ENCODE assay signal across 18 mouse cellular contexts in the genomic region with DNA sequence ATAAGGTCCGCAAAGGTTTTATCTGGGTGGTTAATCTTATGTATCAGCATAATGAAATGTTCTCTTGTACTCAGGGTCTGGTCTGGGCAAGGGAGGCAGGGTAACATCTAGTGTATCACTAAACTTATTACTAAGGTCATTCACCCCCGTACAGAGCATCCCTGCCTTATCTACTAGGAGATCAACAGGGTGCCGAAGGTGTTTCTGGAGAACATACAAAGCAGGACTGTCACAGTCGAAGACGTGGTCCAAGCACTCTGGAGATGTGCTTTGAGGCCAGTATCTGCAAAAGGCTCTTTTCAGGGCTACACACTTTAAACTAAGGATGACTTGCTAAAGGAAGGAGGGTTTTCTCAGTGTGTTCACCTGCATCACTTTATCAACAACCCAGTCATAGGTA. TPM values are rescaled to one million over a fixed set of nuclear protein-coding genes. Genes with fewer than 3 reads are reported as not detected.
A peak's percentile ranks its signal among the peaks of the same experiment; 100 is the strongest.
DNase-seq lines count a peak whose midpoint lies in the region; ATAC-seq and TF ChIP-seq lines count a peak whose summit lies in the region.
"Had no signal": no experiment of that assay in that cellular context is flagged by ENCODE, and none has a peak within 500 bp of the region (broad histone marks: within the 10 kb centered on the region; RNA-seq: fewer than 3 reads in every experiment).

No protein-coding gene starts in this region.

- no peak for TF ChIP-seq CTCF in forebrain, postnatal 0 days (IDR thresholded peaks at IDR 0.05; ENCODE audit: low read depth)

- H3K4me1 ChIP-seq in forebrain, embryonic 10.5 days, result peaks cover 36% of the 10 kb centered on the region
- H3K4me1 ChIP-seq in forebrain, postnatal 0 days (ENCODE audit: insufficient read depth), result 0 out of 2 replicates have a peak, but pooled peaks cover 8% of the 10 kb centered on the region
- 0 out of 2 replicates have a peak, but pooled peaks cover 8% of the 10 kb centered on the region for H3K4me1 ChIP-seq in liver, embryonic 11.5 days (replicated peaks; ENCODE audit: control insufficient read depth, insufficient read depth, low read length)
- H3K4me1 ChIP-seq in embryonic facial prominence, embryonic 12.5 days, result peaks cover 10% of the 10 kb centered on the region; the same call in 1 of the 2 replicates
- H3K4me1 ChIP-seq in liver, embryonic 15.5 days (replicated peaks), result peaks cover 33% of the 10 kb centered on the region

- H3K27me3 ChIP-seq in forebrain, embryonic 10.5 days (ENCODE audit: poor library complexity, severe bottlenecking), result no peaks in the 10 kb centered on the region
- no peaks in the 10 kb centered on the region for H3K27me3 ChIP-seq in forebrain, postnatal 0 days (ENCODE audit: insufficient read depth, low read length)
- no peaks in the 10 kb centered on the region for H3K27me3 ChIP-seq in liver, embryonic 11.5 days (replicated peaks; ENCODE audit: control insufficient read depth, insufficient read depth, low read length)
- H3K27me3 ChIP-seq in embryonic facial prominence, embryonic 12.5 days, result no peaks in the 10 kb centered on the region
- H3K27me3 ChIP-seq in liver, embryonic 15.5 days, result no peaks in the 10 kb centered on the region
- H3K27me3 ChIP-seq: neural tube, embryonic 13.5 days had no signal

- no peaks in the 10 kb centered on the region for H3K9me3 ChIP-seq in forebrain, embryonic 10.5 days
- H3K9me3 ChIP-seq in forebrain, postnatal 0 days (ENCODE audit: low read length), result no peaks in the 10 kb centered on the region
- no peaks in the 10 kb centered on the region for H3K9me3 ChIP-seq in liver, embryonic 11.5 days (ENCODE audit: control insufficient read depth, low read length)
- no peaks in the 10 kb centered on the region for H3K9me3 ChIP-seq in embryonic facial prominence, embryonic 12.5 days
- H3K9me3 ChIP-seq in liver, embryonic 15.5 days (replicated peaks), result no peaks in the 10 kb centered on the region
- H3K9me3 ChIP-seq: neural tube, embryonic 13.5 days had no signal

- H3K4me3 ChIP-seq in forebrain, embryonic 10.5 days, result peak overlapping the region; percentile 31; the same call in 1 of the 2 replicates
- no peak overlapping the region for H3K4me3 ChIP-seq in forebrain, postnatal 0 days (ENCODE audit: low read depth, low read length)
- no peak overlapping the region for H3K4me3 ChIP-seq in liver, embryonic 11.5 days (ENCODE audit: low read depth, low read length)
- H3K4me3 ChIP-seq in embryonic facial prominence, embryonic 12.5 days, result no peak overlapping the region
- H3K4me3 ChIP-seq in liver, embryonic 15.5 days (replicated peaks), result peak overlapping the region; percentile 38; the same call in 1 of the 2 replicates
- H3K4me3 ChIP-seq: neural tube, embryonic 13.5 days had no signal

- peak overlapping the region; percentile 76 for H3K27ac ChIP-seq in forebrain, embryonic 10.5 days
- H3K27ac ChIP-seq in forebrain, postnatal 0 days (ENCODE audit: low read depth, low read length), result no peak overlapping the region
- H3K27ac ChIP-seq in liver, embryonic 11.5 days (ENCODE audit: low read depth, low read length), result no peak overlapping the region
- H3K27ac ChIP-seq in embryonic facial prominence, embryonic 12.5 days, result 0 out of 2 replicates have a peak overlapping the region, but pooled peaks have one; percentile 19
- H3K27ac ChIP-seq in liver, embryonic 15.5 days (replicated peaks), result peak overlapping the region; percentile 87
- H3K27ac ChIP-seq: neural tube, embryonic 13.5 days had no signal

- no peak for ATAC-seq in forebrain, postnatal 0 days
- no peak for ATAC-seq in liver, embryonic 11.5 days (replicated peaks; ENCODE audit: low FRiP score)
- no peak for ATAC-seq in embryonic facial prominence, embryonic 12.5 days (ENCODE audit: insufficient number of reproducible peaks, insufficient read depth, low FRiP score, low TSS enrichment)
- no peak for ATAC-seq in liver, embryonic 15.5 days (ENCODE audit: insufficient read depth)
- ATAC-seq in megakaryocyte-erythroid progenitor cell, adult 5-6 weeks (replicated peaks; ENCODE audit: low FRiP score, low TSS enrichment, poor library complexity, severe bottlenecking), result no peak

- WGBS in forebrain, embryonic 10.5 days, result 78% methylated on average over 5 of the region's 5 CpGs
- 78% methylated on average over 5 of the region's 5 CpGs for WGBS in forebrain, postnatal 0 days
- 69% methylated on average over 5 of the region's 5 CpGs for WGBS in liver, embryonic 11.5 days
- WGBS in embryonic facial prominence, embryonic 12.5 days, result 70% methylated on average over 5 of the region's 5 CpGs
- 70% methylated on average over 5 of the region's 5 CpGs for WGBS in liver, embryonic 15.5 days (ENCODE audit: insufficient replicate concordance)

- no peak overlapping the region for H3K9ac ChIP-seq in forebrain, postnatal 0 days
- H3K9ac ChIP-seq in liver, embryonic 11.5 days (ENCODE audit: low read depth, low read length), result peak overlapping the region; percentile 43; the same call in 1 of the 2 replicates
- no peak overlapping the region for H3K9ac ChIP-seq in embryonic facial prominence, embryonic 12.5 days
- H3K9ac ChIP-seq in liver, embryonic 15.5 days, result 0 out of 2 replicates have a peak overlapping the region, but pooled peaks have one; percentile 3
- H3K9ac ChIP-seq: neural tube, embryonic 13.5 days had no signal

- intact Hi-C loops in gastrocnemius, postnatal 36 days (cut with DNase I), result no loop called here

- no peak overlapping the region for H3K4me2 ChIP-seq in forebrain, postnatal 0 days (ENCODE audit: low read depth)
- H3K4me2 ChIP-seq in liver, embryonic 11.5 days, result no peak overlapping the region
- no peak overlapping the region for H3K4me2 ChIP-seq in embryonic facial prominence, embryonic 12.5 days (replicated peaks)
- H3K4me2 ChIP-seq in liver, embryonic 15.5 days, result peak overlapping the region; percentile 60
- H3K4me2 ChIP-seq: neural tube, embryonic 13.5 days had no signal

- H3K36me3 ChIP-seq in forebrain, embryonic 10.5 days (replicated peaks), result no peaks in the 10 kb centered on the region
- H3K36me3 ChIP-seq in forebrain, postnatal 0 days (ENCODE audit: insufficient read depth), result no peaks in the 10 kb centered on the region
- H3K36me3 ChIP-seq in liver, embryonic 11.5 days (ENCODE audit: control insufficient read depth, insufficient read depth, low read length), result no peaks in the 10 kb centered on the region
- H3K36me3 ChIP-seq in embryonic facial prominence, embryonic 12.5 days, result no peaks in the 10 kb centered on the region
- H3K36me3 ChIP-seq in liver, embryonic 15.5 days (replicated peaks), result no peaks in the 10 kb centered on the region
- H3K36me3 ChIP-seq: neural tube, embryonic 13.5 days had no signal

- no peak for DNase-seq in forebrain, embryonic 10.5 days (ENCODE audit: extremely low spot score, low spot score)
- DNase-seq in forebrain, postnatal 0 days, result no peak
- no peak for DNase-seq in liver, embryonic 11.5 days (ENCODE audit: low spot score)
- no peak for DNase-seq in liver
- no peak for DNase-seq in gastrocnemius, postnatal 36 days
- DNase-seq: adrenal gland, postnatal 10 days; cerebellum, adult 11 months; cerebellum, postnatal 36 days; kidney, adult 9 months; layer of hippocampus, postnatal 36 days; lung, adult 2 months; right cerebral cortex, postnatal 14 days; thymus, postnatal 25 days had no signal

RNA-seq across cellular contexts. Expression of a gene that starts 2.8 kb away (rescaled TPM):
- 1.00 and 1.7 TPM in 2 replicates for polyA plus RNA-seq in forebrain, embryonic 10.5 days (2016; fragmentation: Nextera tagmentation; extraction: Ambion mirVana)
- total RNA-seq in forebrain, postnatal 0 days (2014; rRNA removed), result 116 and 119 TPM in 2 replicates
- 0.17 and 0.47 TPM in 2 replicates for polyA plus RNA-seq in forebrain, postnatal 0 days (2015; fragmentation: Nextera tagmentation; extraction: Ambion mirVana)
- polyA plus RNA-seq in liver, embryonic 11.5 days (2014; fragmentation: Nextera tagmentation; extraction: Ambion mirVana), result 0.42 and 0.62 TPM in 2 replicates
- polyA plus RNA-seq in embryonic facial prominence, embryonic 12.5 days (2016; fragmentation: Nextera tagmentation; extraction: Ambion mirVana), result 1.3 and 2.3 TPM in 2 replicates
- polyA plus RNA-seq in liver, embryonic 15.5 days (2015; fragmentation: Nextera tagmentation; extraction: Ambion mirVana), result 0.99 and 1.4 TPM in 2 replicates
- total RNA-seq in gastrocnemius, postnatal 36 days (2021), result 1 to 10 TPM; 5.5 to 6.4 TPM
- total RNA-seq in megakaryocyte-erythroid progenitor cell, adult 5-6 weeks (2014; fragmentation: Nextera tagmentation), result 31.6 and 53.6 TPM in 2 replicates
- total RNA-seq in megakaryocyte-erythroid progenitor cell, adult 5-6 weeks (2017), result 69.9 and 132 TPM in 2 replicates
- polyA plus RNA-seq: neural tube, embryonic 13.5 days had no signal

RNA-seq across cellular contexts. Expression of a gene that starts 3.5 kb away (rescaled TPM):
- polyA plus RNA-seq in forebrain, embryonic 10.5 days (2016; fragmentation: Nextera tagmentation; extraction: Ambion mirVana), result 0.74 and 0.79 TPM in 2 replicates
- total RNA-seq in forebrain, postnatal 0 days (2014; rRNA removed), result 12.5 and 17.0 TPM in 2 replicates
- 0.17 TPM in 1 of 2 replicates, not detected in the other for polyA plus RNA-seq in forebrain, postnatal 0 days (2015; fragmentation: Nextera tagmentation; extraction: Ambion mirVana)
- polyA plus RNA-seq in liver, embryonic 11.5 days (2014; fragmentation: Nextera tagmentation; extraction: Ambion mirVana), result 1.6 and 1.7 TPM in 2 replicates
- 1.3 and 1.5 TPM in 2 replicates for polyA plus RNA-seq in embryonic facial prominence, embryonic 12.5 days (2016; fragmentation: Nextera tagmentation; extraction: Ambion mirVana)
- polyA plus RNA-seq in liver, embryonic 15.5 days (2015; fragmentation: Nextera tagmentation; extraction: Ambion mirVana), result 1.5 and 1.6 TPM in 2 replicates
- 1 to 10 TPM; 1.7 to 2.1 TPM for total RNA-seq in gastrocnemius, postnatal 36 days (2021)
- total RNA-seq in megakaryocyte-erythroid progenitor cell, adult 5-6 weeks (2014; fragmentation: Nextera tagmentation), result 31.9 and 110 TPM in 2 replicates
- total RNA-seq in megakaryocyte-erythroid progenitor cell, adult 5-6 weeks (2017), result 85.7 and 165 TPM in 2 replicates

RNA-seq across cellular contexts. Expression of a gene that starts 4.8 kb away (rescaled TPM):
- polyA plus RNA-seq in forebrain, embryonic 10.5 days (2016; fragmentation: Nextera tagmentation; extraction: Ambion mirVana), result 0.53 and 0.60 TPM in 2 replicates
- 586 and 753 TPM in 2 replicates for total RNA-seq in forebrain, postnatal 0 days (2014; rRNA removed)
- 0.70 TPM in 1 of 2 replicates, not detected in the other for polyA plus RNA-seq in forebrain, postnatal 0 days (2015; fragmentation: Nextera tagmentation; extraction: Ambion mirVana)
- 0.66 and 1.4 TPM in 2 replicates for polyA plus RNA-seq in liver, embryonic 11.5 days (2014; fragmentation: Nextera tagmentation; extraction: Ambion mirVana)
- polyA plus RNA-seq in embryonic facial prominence, embryonic 12.5 days (2016; fragmentation: Nextera tagmentation; extraction: Ambion mirVana), result 2.1 and 2.4 TPM in 2 replicates
- polyA plus RNA-seq in liver, embryonic 15.5 days (2015; fragmentation: Nextera tagmentation; extraction: Ambion mirVana), result 1.4 and 2.5 TPM in 2 replicates
- 10 to 100 TPM; 12.5 to 22.4 TPM for total RNA-seq in gastrocnemius, postnatal 36 days (2021)
- 281 and 340 TPM in 2 replicates for total RNA-seq in megakaryocyte-erythroid progenitor cell, adult 5-6 weeks (2014; fragmentation: Nextera tagmentation)
- 1,052 and 1,693 TPM in 2 replicates for total RNA-seq in megakaryocyte-erythroid progenitor cell, adult 5-6 weeks (2017)
- polyA plus RNA-seq: heart, embryonic 14.5 days; neural tube, embryonic 13.5 days had no signal

RNA-seq across cellular contexts. Expression of a gene that starts 6.4 kb away (rescaled TPM):
- 0.58 and 0.60 TPM in 2 replicates for polyA plus RNA-seq in forebrain, embryonic 10.5 days (2016; fragmentation: Nextera tagmentation; extraction: Ambion mirVana)
- 48.5 and 66.7 TPM in 2 replicates for total RNA-seq in forebrain, postnatal 0 days (2014; rRNA removed)
- polyA plus RNA-seq in forebrain, postnatal 0 days (2015; fragmentation: Nextera tagmentation; extraction: Ambion mirVana), result 0.12 and 0.18 TPM in 2 replicates
- 0.68 and 0.82 TPM in 2 replicates for polyA plus RNA-seq in liver, embryonic 11.5 days (2014; fragmentation: Nextera tagmentation; extraction: Ambion mirVana)
- polyA plus RNA-seq in embryonic facial prominence, embryonic 12.5 days (2016; fragmentation: Nextera tagmentation; extraction: Ambion mirVana), result 0.64 and 0.75 TPM in 2 replicates
- 1.1 TPM in 2 replicates for polyA plus RNA-seq in liver, embryonic 15.5 days (2015; fragmentation: Nextera tagmentation; extraction: Ambion mirVana)
- total RNA-seq in gastrocnemius, postnatal 36 days (2021), result 1 to 10 TPM; 1.6 to 2.0 TPM
- 29.5 and 42.3 TPM in 2 replicates for total RNA-seq in megakaryocyte-erythroid progenitor cell, adult 5-6 weeks (2014; fragmentation: Nextera tagmentation)
- total RNA-seq in megakaryocyte-erythroid progenitor cell, adult 5-6 weeks (2017), result 81.4 and 84.0 TPM in 2 replicates

RNA-seq across cellular contexts. Expression of a gene that starts 11.5 kb away (rescaled TPM):
- polyA plus RNA-seq in forebrain, embryonic 10.5 days (2016; fragmentation: Nextera tagmentation; extraction: Ambion mirVana), result 6.3 and 8.1 TPM in 2 replicates
- total RNA-seq in forebrain, postnatal 0 days (2014; rRNA removed), result 116 and 134 TPM in 2 replicates
- 0.50 TPM in 1 of 2 replicates, not detected in the other for polyA plus RNA-seq in forebrain, postnatal 0 days (2015; fragmentation: Nextera tagmentation; extraction: Ambion mirVana)
- polyA plus RNA-seq in liver, embryonic 11.5 days (2014; fragmentation: Nextera tagmentation; extraction: Ambion mirVana), result 5.2 TPM in 2 replicates
- 7.8 and 11.8 TPM in 2 replicates for polyA plus RNA-seq in embryonic facial prominence, embryonic 12.5 days (2016; fragmentation: Nextera tagmentation; extraction: Ambion mirVana)
- polyA plus RNA-seq in liver, embryonic 15.5 days (2015; fragmentation: Nextera tagmentation; extraction: Ambion mirVana), result 9.4 and 11.7 TPM in 2 replicates
- total RNA-seq in gastrocnemius, postnatal 36 days (2021), result 1 to 10 TPM; 2.8 to 5.0 TPM
- 189 and 293 TPM in 2 replicates for total RNA-seq in megakaryocyte-erythroid progenitor cell, adult 5-6 weeks (2014; fragmentation: Nextera tagmentation)
- total RNA-seq in megakaryocyte-erythroid progenitor cell, adult 5-6 weeks (2017), result 189 and 625 TPM in 2 replicates

Comparison
In these comparisons a context has a peak if more than half of its experiments do, and no peak if none do; other contexts are left out.
1. H3K27ac ChIP-seq: peak in forebrain, embryonic 10.5 days (single experiment), embryonic facial prominence, embryonic 12.5 days (single experiment) and liver, embryonic 15.5 days (single experiment); none in forebrain, postnatal 0 days (single experiment) and liver, embryonic 11.5 days (single experiment).
2. H3K4me3 ChIP-seq: peak in forebrain, embryonic 10.5 days (single experiment) and liver, embryonic 15.5 days (single experiment); none in forebrain, postnatal 0 days (single experiment), liver, embryonic 11.5 days (single experiment) and embryonic facial prominence, embryonic 12.5 days (single experiment).
3. H3K9ac ChIP-seq: peak in liver, embryonic 11.5 days (single experiment) and liver, embryonic 15.5 days (single experiment); none in forebrain, postnatal 0 days (single experiment) and embryonic facial prominence, embryonic 12.5 days (single experiment).